Mouse (Mus musculus): ENCODE measurements around the gene Fuz. TPM values are rescaled to one million over a fixed set of nuclear protein-coding genes. Genes with fewer than 3 reads are reported as not detected.

Gene Fuz
- polyA plus RNA-seq, 1 experiment, result 52.8 TPM

DNA sequence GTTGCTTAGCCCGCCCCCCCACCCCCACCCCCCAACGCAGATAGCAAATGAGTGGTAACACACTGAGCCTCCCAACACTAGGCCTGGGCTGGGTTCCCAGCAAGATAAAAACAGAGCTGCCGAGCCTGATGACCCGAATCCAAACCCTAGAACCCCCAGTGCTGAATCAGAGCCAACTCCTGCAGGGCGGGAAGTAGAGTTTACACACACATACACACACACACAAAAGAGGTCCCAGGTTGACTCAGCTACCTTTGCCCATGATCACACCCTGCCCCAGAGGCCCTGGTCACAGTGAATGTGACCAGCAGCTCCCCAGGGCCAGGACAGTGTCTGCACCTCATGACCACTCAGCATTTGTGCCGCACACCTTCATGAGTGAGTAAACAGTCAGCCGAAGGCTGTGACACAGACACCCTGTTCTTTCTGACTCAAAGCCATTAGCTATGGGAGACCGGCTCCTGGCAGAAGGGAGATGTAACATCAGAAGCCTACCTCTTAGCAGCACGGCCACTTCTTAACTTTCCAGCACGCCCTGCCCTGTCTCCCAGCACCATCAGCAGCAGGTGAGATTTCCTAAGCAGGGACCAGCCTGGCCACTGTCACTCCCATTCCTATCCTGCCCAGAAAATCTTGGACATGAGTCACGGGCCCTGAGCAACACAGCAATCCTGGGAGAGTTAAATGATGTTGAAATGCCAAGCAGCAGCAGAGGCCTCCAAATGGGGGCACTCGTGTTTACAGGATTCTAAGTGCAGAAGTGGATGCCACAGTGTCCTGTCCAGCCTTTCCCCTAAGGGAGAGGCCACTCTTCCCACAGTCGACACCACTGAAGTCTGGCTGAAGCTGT, 7.4 kb upstream of the Fuz start:
- WGBS, result 90% methylated on average over 13 of the region's 13 CpGs
- no peaks in the 10 kb centered on the region for H3K4me1 ChIP-seq (ENCODE audit: control insufficient read depth, insufficient read depth, insufficient read length)

DNA sequence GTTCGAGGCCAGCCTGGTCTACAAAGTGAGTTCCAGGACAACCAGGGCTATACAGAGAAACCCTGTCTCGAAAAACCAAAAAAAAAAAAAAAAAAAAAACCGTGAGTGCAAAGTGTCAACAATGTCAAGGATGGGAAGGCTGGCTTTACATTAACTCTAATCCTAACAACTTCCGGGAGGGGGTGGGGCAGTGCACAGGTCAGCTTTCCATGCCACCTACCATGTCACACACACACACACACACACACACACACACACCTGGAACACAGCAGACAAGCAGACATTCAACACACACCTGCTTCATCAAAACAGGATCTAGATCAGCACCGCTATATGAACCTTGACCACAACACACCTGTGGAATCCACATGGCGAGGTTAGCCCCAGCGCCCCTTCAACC, 5.7 kb upstream of the Fuz start:
- 83% methylated on average over 7 of the region's 7 CpGs for WGBS
- no peak for TF ChIP-seq POLR2A (IDR thresholded peaks at IDR 0.05; ENCODE audit: low read depth, low read length)
- no peak for TF ChIP-seq CTCF (IDR thresholded peaks at IDR 0.05; ENCODE audit: extremely low read depth, insufficient read depth, insufficient read length, insufficient replicate concordance)
- H3K4me1 ChIP-seq (ENCODE audit: control insufficient read depth, insufficient read depth, insufficient read length), result peaks cover under 1% of the 10 kb centered on the region; the same call in 1 of the 2 replicates
- no peak overlapping the region for H3K27ac ChIP-seq (ENCODE audit: insufficient read depth, low read length)
- no peak overlapping the region for H3K4me3 ChIP-seq (ENCODE audit: extremely low read depth, insufficient read depth, insufficient read length)
- no peaks in the 10 kb centered on the region for H3K36me3 ChIP-seq (ENCODE audit: control insufficient read depth, insufficient read depth, low read length)
- no peak for DNase-seq (ENCODE audit: low read depth in 1 of 2, low spot score in 2 of 2)
- no peaks in the 10 kb centered on the region for H3K27me3 ChIP-seq (ENCODE audit: control insufficient read depth, insufficient read depth, low read length)

More for the DNA sequence above, 7.4 kb upstream of the Fuz start:
- no peaks in the 10 kb centered on the region for H3K27me3 ChIP-seq (ENCODE audit: control insufficient read depth, insufficient read depth, low read length)
- DNase-seq (ENCODE audit: low read depth in 1 of 2, low spot score in 2 of 2), result no peak
- H3K36me3 ChIP-seq (ENCODE audit: control insufficient read depth, insufficient read depth, low read length), result peaks cover 9% of the 10 kb centered on the region
- no peak for TF ChIP-seq POLR2A (IDR thresholded peaks at IDR 0.05; ENCODE audit: low read depth, low read length)
- TF ChIP-seq CTCF (IDR thresholded peaks at IDR 0.05; ENCODE audit: extremely low read depth, insufficient read depth, insufficient read length, insufficient replicate concordance), result no peak
- no peak overlapping the region for H3K27ac ChIP-seq (ENCODE audit: insufficient read depth, low read length)
- no peak overlapping the region for H3K4me3 ChIP-seq (ENCODE audit: extremely low read depth, insufficient read depth, insufficient read length)

DNA sequence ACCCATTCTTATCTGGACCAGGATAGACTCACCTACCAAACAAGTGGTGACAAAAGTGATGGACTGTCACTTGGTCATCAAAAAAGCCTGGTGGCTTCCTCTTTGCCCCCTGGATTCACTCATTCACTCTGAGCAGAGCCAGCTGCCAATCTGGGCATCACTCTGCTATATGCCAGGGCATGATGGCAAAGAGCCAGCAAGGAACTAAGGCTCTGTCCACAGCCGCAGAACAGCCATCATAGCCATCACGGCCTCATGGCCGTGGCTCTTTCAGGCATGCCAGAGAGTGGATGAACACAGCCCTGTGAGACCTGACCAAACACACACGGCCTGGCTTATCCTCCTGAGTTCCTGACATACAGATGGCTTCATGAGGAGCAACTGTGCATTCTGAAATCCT, 5.1 kb upstream of the Fuz start:
- Histone ChIP-seq H3K4me1 (ENCODE audit: control insufficient read depth, insufficient read depth, insufficient read length) (peaks cover 3% of the 10 kb centered on the region; the same call in 1 of the 2 replicates), H3K27me3 (ENCODE audit: control insufficient read depth, insufficient read depth, low read length) (no peaks in the 10 kb centered on the region), H3K4me3 (ENCODE audit: extremely low read depth, insufficient read depth, insufficient read length) (no peak overlapping the region), H3K27ac (ENCODE audit: insufficient read depth, low read length) (no peak overlapping the region), H3K36me3 (ENCODE audit: control insufficient read depth, insufficient read depth, low read length) (no peaks in the 10 kb centered on the region)
- DNase-seq (ENCODE audit: low read depth in 1 of 2, low spot score in 2 of 2), result no peak
- 92% methylated on average over 4 of the region's 4 CpGs for WGBS
- no peak for TF ChIP-seq POLR2A (IDR thresholded peaks at IDR 0.05; ENCODE audit: low read depth, low read length)
- no peak for TF ChIP-seq CTCF (IDR thresholded peaks at IDR 0.05; ENCODE audit: extremely low read depth, insufficient read depth, insufficient read length, insufficient replicate concordance)

DNA sequence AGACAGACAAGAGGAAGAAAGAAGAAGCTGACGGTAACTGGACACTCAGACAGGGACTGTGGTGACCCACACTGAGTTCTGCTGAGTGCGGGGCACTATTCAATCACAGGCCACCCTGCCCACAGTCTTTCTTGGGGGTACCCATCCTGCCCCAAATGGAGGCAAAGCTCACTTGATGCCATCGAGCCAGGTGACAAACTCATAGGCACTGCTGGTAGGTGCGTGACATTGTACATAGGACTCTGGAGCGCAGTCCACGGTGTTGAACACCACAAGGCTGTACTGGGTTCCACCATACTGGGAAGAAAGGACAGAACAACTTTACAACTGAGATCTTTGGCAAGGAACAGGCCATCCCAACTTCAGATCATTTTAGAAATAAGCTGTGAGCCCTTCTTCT, 4.3 kb upstream of the Fuz start:
- Histone ChIP-seq H3K36me3 (ENCODE audit: control insufficient read depth, insufficient read depth, low read length) (no peaks in the 10 kb centered on the region), H3K4me1 (ENCODE audit: control insufficient read depth, insufficient read depth, insufficient read length) (peaks cover 5% of the 10 kb centered on the region), H3K27me3 (ENCODE audit: control insufficient read depth, insufficient read depth, low read length) (no peaks in the 10 kb centered on the region), H3K4me3 (ENCODE audit: extremely low read depth, insufficient read depth, insufficient read length) (peak overlapping the region; percentile 92), H3K27ac (ENCODE audit: insufficient read depth, low read length) (no peak overlapping the region)
- no peak for DNase-seq (ENCODE audit: low read depth in 1 of 2, low spot score in 2 of 2)
- WGBS, result 30% methylated on average over 6 of the region's 6 CpGs
- no peak for TF ChIP-seq POLR2A (IDR thresholded peaks at IDR 0.05; ENCODE audit: low read depth, low read length)
- no peak for TF ChIP-seq CTCF (IDR thresholded peaks at IDR 0.05; ENCODE audit: extremely low read depth, insufficient read depth, insufficient read length, insufficient replicate concordance)

DNA sequence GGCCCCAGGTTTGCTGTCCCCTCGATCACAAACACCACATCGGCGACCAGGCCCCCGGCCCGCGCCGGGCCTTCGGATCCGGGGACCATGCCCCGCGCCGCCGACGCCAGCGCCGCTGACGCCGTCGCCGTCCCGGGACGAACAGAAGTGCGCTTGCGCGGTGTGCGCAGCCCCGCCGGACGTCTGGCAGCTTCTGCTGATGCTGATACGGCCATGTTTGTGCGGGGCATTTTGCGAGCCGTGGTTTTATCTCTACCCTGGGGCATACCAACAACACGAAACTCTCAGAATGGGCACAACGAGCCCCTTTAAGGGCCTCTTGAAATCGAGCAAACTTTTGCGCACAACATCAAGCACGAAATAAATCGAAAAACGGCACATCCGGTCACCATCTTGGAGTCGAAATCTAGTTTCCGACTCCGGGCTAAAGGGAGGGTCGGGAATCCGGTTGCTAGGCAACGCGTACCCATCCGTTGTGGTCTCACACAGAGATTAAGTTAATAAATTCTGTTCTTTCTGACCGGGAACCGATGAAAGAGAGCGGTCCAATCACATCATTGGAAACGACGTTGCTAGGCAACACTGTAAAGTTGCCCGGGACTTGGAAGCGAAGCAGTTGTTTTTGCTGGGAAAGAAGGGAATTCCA, 3.5 kb upstream of the Fuz start, which contains the start of gene Med25:
TSS of gene Med25 (minus strand) at position 437 of the 646 bp plus-strand sequence.
- Histone ChIP-seq H3K27me3 (ENCODE audit: control insufficient read depth, insufficient read depth, low read length) (no peaks in the 10 kb centered on the region), H3K4me1 (ENCODE audit: control insufficient read depth, insufficient read depth, insufficient read length) (peaks cover 8% of the 10 kb centered on the region), H3K36me3 (ENCODE audit: control insufficient read depth, insufficient read depth, low read length) (no peaks in the 10 kb centered on the region), H3K4me3 (ENCODE audit: extremely low read depth, insufficient read depth, insufficient read length) (peak within 1 kb of the TSS; percentile 92), H3K27ac (ENCODE audit: insufficient read depth, low read length) (peak within 1 kb of the TSS; percentile 99)
- no peak for TF ChIP-seq CTCF (IDR thresholded peaks at IDR 0.05; ENCODE audit: extremely low read depth, insufficient read depth, insufficient read length, insufficient replicate concordance)
- TF ChIP-seq POLR2A (IDR thresholded peaks at IDR 0.05; ENCODE audit: low read depth, low read length), result peak; percentile 57
- WGBS, result under 1% methylated on average over 56 of the region's 56 CpGs
- DNase-seq (ENCODE audit: low read depth in 1 of 2, low spot score in 2 of 2), result peak; percentile 76 to 80

DNA sequence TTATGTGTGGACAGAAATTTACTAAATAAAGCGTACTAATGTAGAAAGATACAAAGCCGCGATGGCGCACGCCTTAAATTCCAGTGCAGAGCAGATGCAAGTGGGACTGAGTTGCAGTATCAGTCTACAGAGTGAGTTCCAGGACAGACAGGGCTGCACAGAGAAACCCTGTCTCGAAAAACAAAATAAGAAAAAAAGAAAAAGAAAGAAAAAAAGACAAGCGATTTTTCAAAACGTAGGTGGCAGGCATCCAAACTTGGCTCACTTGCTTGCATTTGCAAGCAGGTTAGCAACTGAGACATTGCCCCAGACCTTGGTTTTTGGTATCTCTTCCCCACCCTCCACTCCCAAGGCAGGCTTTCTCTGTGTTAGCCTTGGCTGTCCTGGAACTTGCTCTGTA, 2.7 kb upstream of the Fuz start:
- Histone ChIP-seq H3K4me3 (ENCODE audit: extremely low read depth, insufficient read depth, insufficient read length) (no peak overlapping the region), H3K4me1 (ENCODE audit: control insufficient read depth, insufficient read depth, insufficient read length) (peaks cover 8% of the 10 kb centered on the region)
- 69% methylated on average over 8 of the region's 8 CpGs for WGBS

More for the DNA sequence above, 2.7 kb upstream of the Fuz start:
- Histone ChIP-seq H3K36me3 (ENCODE audit: control insufficient read depth, insufficient read depth, low read length) (no peaks in the 10 kb centered on the region), H3K27ac (ENCODE audit: insufficient read depth, low read length) (no peak overlapping the region), H3K27me3 (ENCODE audit: control insufficient read depth, insufficient read depth, low read length) (no peaks in the 10 kb centered on the region)
- no peak for TF ChIP-seq CTCF (IDR thresholded peaks at IDR 0.05; ENCODE audit: extremely low read depth, insufficient read depth, insufficient read length, insufficient replicate concordance)
- TF ChIP-seq POLR2A (IDR thresholded peaks at IDR 0.05; ENCODE audit: low read depth, low read length), result no peak
- no peak for DNase-seq (ENCODE audit: low read depth in 1 of 2, low spot score in 2 of 2)
